Mouse (Mus musculus): ENCODE measurements around the gene 5730596B20Rik.

DNA sequence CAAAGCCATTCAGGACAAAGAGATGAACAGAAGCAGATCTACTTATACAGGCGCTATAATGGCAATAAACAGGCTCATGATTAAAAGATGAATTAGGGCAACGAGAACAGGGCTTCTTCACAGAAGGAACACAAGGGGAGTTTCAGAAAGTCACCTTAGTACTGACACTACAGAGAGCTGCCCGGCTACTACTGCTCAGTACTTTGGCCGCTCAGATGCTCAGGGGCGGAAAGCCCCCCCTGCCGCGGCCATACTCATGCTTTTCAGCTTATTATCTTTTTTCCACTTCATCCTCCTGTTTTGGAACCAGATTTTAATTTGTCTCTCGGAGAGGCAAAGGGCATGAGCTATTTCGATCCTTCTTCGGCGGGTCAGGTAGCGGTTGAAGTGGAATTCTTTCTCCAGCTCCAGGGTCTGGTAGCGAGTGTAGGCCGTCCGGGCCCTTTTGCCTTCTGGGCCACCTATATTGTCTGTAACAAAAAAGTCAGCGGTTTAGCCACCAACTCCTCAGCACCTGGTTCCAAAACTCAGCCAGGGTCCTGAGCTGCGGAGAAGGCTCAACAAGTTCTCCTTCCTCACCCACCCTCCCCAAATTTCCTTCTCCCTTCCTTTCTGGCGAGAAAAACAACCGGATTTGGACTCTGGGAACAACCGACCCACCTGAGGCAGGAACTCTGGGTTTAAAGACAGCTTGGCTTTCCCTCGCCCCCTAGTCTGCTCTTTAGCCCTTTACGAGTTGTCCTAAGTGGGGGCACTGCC is 25.2 kb downstream of the 5730596B20Rik start:
- TF ChIP-seq TAL1 (IDR thresholded peaks at IDR 0.05; ENCODE audit: low read length) = no peak
- no peak for TF ChIP-seq GATA1 (IDR thresholded peaks at IDR 0.05; ENCODE audit: low read length)

All from erythroblast, embryonic 14.5 days (primary cell).